Mouse (Mus musculus): ENCODE measurements at regions not wholly inside any gene's neighbourhood (a gene's known extent, or its start where the extent isn't known, plus 50 kb on each side); places are given as distances from the start of the nearest gene placed in this dataset.
A peak's percentile ranks its signal among the peaks of the same experiment; 100 is the strongest.

- Histone ChIP-seq H3K9me3 (ENCODE audit: control insufficient read depth, low read length) (no peaks in the 10 kb centered on the region), H3K27ac (ENCODE audit: low read depth, low read length) (no peak overlapping the region), H3K4me1 (ENCODE audit: control insufficient read depth, insufficient read depth, low read depth, low read length) (no peaks in the 10 kb centered on the region), H3K27me3 (replicated peaks; ENCODE audit: control insufficient read depth, insufficient read depth, low read length) (no peaks in the 10 kb centered on the region), H3K4me2 (ENCODE audit: low read length) (no peak overlapping the region), H3K9ac (ENCODE audit: low read depth, low read length) (no peak overlapping the region), H3K36me3 (ENCODE audit: control insufficient read depth, insufficient read depth, low read length) (no peaks in the 10 kb centered on the region), H3K4me3 (ENCODE audit: low read length) (no peak overlapping the region)
- WGBS: 95% methylated on average over 1 of the region's 1 CpGs
- no peak for ATAC-seq
These were observed 229.0 kb upstream of the Btbd3 start for GRCm38 (mm10) chr2:138027411-138027810.

GRCm38 (mm10) chr2:138023558-138023957 is 232.8 kb upstream of the Btbd3 start:
- Histone ChIP-seq H3K9me3 (ENCODE audit: control insufficient read depth, low read length) (no peaks in the 10 kb centered on the region), H3K4me2 (ENCODE audit: low read length) (no peak overlapping the region), H3K36me3 (ENCODE audit: control insufficient read depth, insufficient read depth, low read length) (no peaks in the 10 kb centered on the region), H3K4me1 (ENCODE audit: control insufficient read depth, insufficient read depth, low read depth, low read length) (no peaks in the 10 kb centered on the region), H3K27me3 (replicated peaks; ENCODE audit: control insufficient read depth, insufficient read depth, low read length) (no peaks in the 10 kb centered on the region), H3K4me3 (ENCODE audit: low read length) (no peak overlapping the region), H3K9ac (ENCODE audit: low read depth, low read length) (no peak overlapping the region), H3K27ac (ENCODE audit: low read depth, low read length) (no peak overlapping the region)
- 84% methylated on average over 2 of the region's 2 CpGs for WGBS
- no peak for ATAC-seq

GRCm38 (mm10) chr2:137981766-137982165 is 274.6 kb upstream of the Btbd3 start:
- H3K9me3 ChIP-seq (ENCODE audit: control insufficient read depth, low read length): no peaks in the 10 kb centered on the region
- H3K27ac ChIP-seq (ENCODE audit: low read depth, low read length): no peak overlapping the region
- H3K4me2 ChIP-seq (ENCODE audit: low read length): no peak overlapping the region
- H3K4me3 ChIP-seq (ENCODE audit: low read length): no peak overlapping the region
- no peak for ATAC-seq
- WGBS: 43% methylated on average over 3 of the region's 3 CpGs
- H3K4me1 ChIP-seq (ENCODE audit: control insufficient read depth, insufficient read depth, low read depth, low read length): no peaks in the 10 kb centered on the region
- no peaks in the 10 kb centered on the region for H3K36me3 ChIP-seq (ENCODE audit: control insufficient read depth, insufficient read depth, low read length)
- no peak overlapping the region for H3K9ac ChIP-seq (ENCODE audit: low read depth, low read length)
- no peaks in the 10 kb centered on the region for H3K27me3 ChIP-seq (replicated peaks; ENCODE audit: control insufficient read depth, insufficient read depth, low read length)

- Histone ChIP-seq H3K4me2 (ENCODE audit: low read length) (no peak overlapping the region), H3K36me3 (ENCODE audit: control insufficient read depth, insufficient read depth, low read length) (no peaks in the 10 kb centered on the region), H3K4me3 (ENCODE audit: low read length) (no peak overlapping the region), H3K27me3 (replicated peaks; ENCODE audit: control insufficient read depth, insufficient read depth, low read length) (no peaks in the 10 kb centered on the region), H3K27ac (ENCODE audit: low read depth, low read length) (no peak overlapping the region), H3K9me3 (ENCODE audit: control insufficient read depth, low read length) (no peaks in the 10 kb centered on the region), H3K9ac (ENCODE audit: low read depth, low read length) (no peak overlapping the region), H3K4me1 (ENCODE audit: control insufficient read depth, insufficient read depth, low read depth, low read length) (no peaks in the 10 kb centered on the region)
- peak; percentile 76 for ATAC-seq
- WGBS: 38% methylated on average over 4 of the region's 4 CpGs
These were observed 278.6 kb upstream of the Btbd3 start for GRCm38 (mm10) chr2:137977767-137978166.

DNA sequence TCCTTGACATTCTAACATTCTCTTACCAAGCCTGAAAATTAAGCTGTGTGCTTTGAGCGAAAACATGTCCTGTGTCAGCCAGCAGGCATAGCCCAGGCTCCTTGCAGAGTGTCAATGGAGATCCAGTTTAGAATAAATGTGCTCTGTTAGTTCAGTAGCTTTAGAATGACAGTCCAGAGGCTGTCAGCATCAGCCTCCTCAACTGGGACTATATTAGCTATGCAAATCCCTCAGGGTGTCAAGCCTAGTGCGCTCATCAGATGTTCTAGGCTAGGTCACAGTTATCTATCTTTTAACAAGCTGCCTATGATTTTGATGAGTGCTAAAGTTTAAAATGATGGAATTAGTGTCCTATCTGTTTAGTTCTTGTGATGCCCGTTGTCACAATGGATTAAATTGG is 281.7 kb upstream of the Btbd3 start:
- Histone ChIP-seq H3K9me3 (ENCODE audit: control insufficient read depth, low read length) (no peaks in the 10 kb centered on the region), H3K27me3 (replicated peaks; ENCODE audit: control insufficient read depth, insufficient read depth, low read length) (no peaks in the 10 kb centered on the region), H3K36me3 (ENCODE audit: control insufficient read depth, insufficient read depth, low read length) (no peaks in the 10 kb centered on the region), H3K4me1 (ENCODE audit: control insufficient read depth, insufficient read depth, low read depth, low read length) (no peaks in the 10 kb centered on the region), H3K9ac (ENCODE audit: low read depth, low read length) (no peak overlapping the region), H3K27ac (ENCODE audit: low read depth, low read length) (no peak overlapping the region), H3K4me2 (ENCODE audit: low read length) (no peak overlapping the region), H3K4me3 (ENCODE audit: low read length) (no peak overlapping the region)
- ATAC-seq: no peak
- WGBS: 64% methylated on average over 3 of the region's 3 CpGs

DNA sequence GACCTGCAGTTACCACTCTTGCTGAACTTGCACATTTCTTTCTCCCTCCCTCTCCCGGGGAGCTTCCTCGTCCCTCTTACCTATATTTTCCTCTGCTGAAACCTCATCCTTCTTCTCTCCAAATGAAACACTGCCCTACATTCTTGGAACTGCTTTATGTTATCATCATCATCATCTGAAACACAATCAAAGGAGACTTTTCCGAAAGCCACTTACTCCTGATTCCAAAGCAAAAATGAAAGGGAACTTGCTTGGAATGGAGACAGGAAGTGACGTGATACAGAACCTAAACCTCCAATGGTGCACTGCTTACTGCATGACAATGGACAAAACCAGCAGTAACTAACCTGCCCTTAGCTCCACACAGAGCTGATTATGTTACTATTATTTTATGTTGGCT is 287.2 kb upstream of the Btbd3 start:
- H3K4me2 ChIP-seq (ENCODE audit: low read length): no peak overlapping the region
- H3K9ac ChIP-seq (ENCODE audit: low read depth, low read length): no peak overlapping the region
- H3K9me3 ChIP-seq (ENCODE audit: control insufficient read depth, low read length): no peaks in the 10 kb centered on the region
- no peak overlapping the region for H3K4me3 ChIP-seq (ENCODE audit: low read length)
- H3K27ac ChIP-seq (ENCODE audit: low read depth, low read length): no peak overlapping the region
- no peaks in the 10 kb centered on the region for H3K36me3 ChIP-seq (ENCODE audit: control insufficient read depth, insufficient read depth, low read length)
- no peak for ATAC-seq
- H3K27me3 ChIP-seq (replicated peaks; ENCODE audit: control insufficient read depth, insufficient read depth, low read length): no peaks in the 10 kb centered on the region
- H3K4me1 ChIP-seq (ENCODE audit: control insufficient read depth, insufficient read depth, low read depth, low read length): no peaks in the 10 kb centered on the region
- 77% methylated on average over 4 of the region's 4 CpGs for WGBS

GRCm38 (mm10) chr2:137966460-137967076 is 289.8 kb upstream of the Btbd3 start:
- Histone ChIP-seq H3K4me2 (ENCODE audit: low read length) (peak overlapping the region; percentile 3), H3K9me3 (ENCODE audit: control insufficient read depth, low read length) (no peaks in the 10 kb centered on the region), H3K36me3 (ENCODE audit: control insufficient read depth, insufficient read depth, low read length) (no peaks in the 10 kb centered on the region), H3K9ac (ENCODE audit: low read depth, low read length) (no peak overlapping the region), H3K4me3 (ENCODE audit: low read length) (no peak overlapping the region), H3K27ac (ENCODE audit: low read depth, low read length) (no peak overlapping the region), H3K4me1 (ENCODE audit: control insufficient read depth, insufficient read depth, low read depth, low read length) (no peaks in the 10 kb centered on the region), H3K27me3 (replicated peaks; ENCODE audit: control insufficient read depth, insufficient read depth, low read length) (no peaks in the 10 kb centered on the region)
- no peak for ATAC-seq
- WGBS: 26% methylated on average over 10 of the region's 10 CpGs

- Histone ChIP-seq H3K4me1 (ENCODE audit: control insufficient read depth, insufficient read depth, low read depth, low read length) (no peaks in the 10 kb centered on the region), H3K27ac (ENCODE audit: low read depth, low read length) (no peak overlapping the region), H3K9ac (ENCODE audit: low read depth, low read length) (no peak overlapping the region), H3K27me3 (replicated peaks; ENCODE audit: control insufficient read depth, insufficient read depth, low read length) (no peaks in the 10 kb centered on the region), H3K4me2 (ENCODE audit: low read length) (no peak overlapping the region), H3K36me3 (ENCODE audit: control insufficient read depth, insufficient read depth, low read length) (no peaks in the 10 kb centered on the region), H3K4me3 (ENCODE audit: low read length) (no peak overlapping the region), H3K9me3 (ENCODE audit: control insufficient read depth, low read length) (no peaks in the 10 kb centered on the region)
- 89% methylated on average over 2 of the region's 2 CpGs for WGBS
- ATAC-seq: no peak
These were observed 301.5 kb upstream of the Btbd3 start for GRCm38 (mm10) chr2:137954830-137955229.

DNA sequence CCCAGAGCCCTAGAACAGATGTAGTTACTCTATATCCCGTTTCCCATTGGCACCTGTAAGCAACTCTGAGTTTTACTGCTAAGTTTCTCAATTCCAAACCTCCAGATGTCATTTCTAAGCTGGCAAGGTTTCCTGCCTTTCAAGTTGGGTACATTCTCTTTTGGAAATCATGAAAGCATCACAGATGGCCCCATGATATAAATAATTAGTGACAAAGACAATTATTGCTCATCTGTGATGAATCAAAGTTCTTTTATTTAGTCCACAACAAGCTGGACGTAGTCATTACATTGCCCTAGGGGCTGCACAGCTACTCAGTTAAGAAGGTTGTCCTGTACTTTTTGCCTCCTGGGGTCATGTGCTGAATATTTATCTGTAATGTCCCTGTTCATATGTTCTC is 303.2 kb upstream of the Btbd3 start:
- ATAC-seq: no peak
- WGBS: 70% methylated on average over 2 of the region's 2 CpGs

GRCm38 (mm10) chr2:137951942-137952341 is 304.4 kb upstream of the Btbd3 start:
- Histone ChIP-seq H3K36me3 (ENCODE audit: control insufficient read depth, insufficient read depth, low read length) (no peaks in the 10 kb centered on the region), H3K9me3 (ENCODE audit: control insufficient read depth, low read length) (no peaks in the 10 kb centered on the region), H3K4me3 (ENCODE audit: low read length) (no peak overlapping the region), H3K27ac (ENCODE audit: low read depth, low read length) (no peak overlapping the region), H3K27me3 (replicated peaks; ENCODE audit: control insufficient read depth, insufficient read depth, low read length) (no peaks in the 10 kb centered on the region), H3K4me1 (ENCODE audit: control insufficient read depth, insufficient read depth, low read depth, low read length) (no peaks in the 10 kb centered on the region), H3K4me2 (ENCODE audit: low read length) (no peak overlapping the region), H3K9ac (ENCODE audit: low read depth, low read length) (no peak overlapping the region)
- 83% methylated on average over 3 of the region's 3 CpGs for WGBS
- ATAC-seq: no peak

More for the DNA sequence above, 303.2 kb upstream of the Btbd3 start:
- Histone ChIP-seq H3K27ac (ENCODE audit: low read depth, low read length) (no peak overlapping the region), H3K27me3 (replicated peaks; ENCODE audit: control insufficient read depth, insufficient read depth, low read length) (no peaks in the 10 kb centered on the region), H3K9ac (ENCODE audit: low read depth, low read length) (no peak overlapping the region), H3K9me3 (ENCODE audit: control insufficient read depth, low read length) (no peaks in the 10 kb centered on the region), H3K36me3 (ENCODE audit: control insufficient read depth, insufficient read depth, low read length) (no peaks in the 10 kb centered on the region), H3K4me1 (ENCODE audit: control insufficient read depth, insufficient read depth, low read depth, low read length) (no peaks in the 10 kb centered on the region), H3K4me2 (ENCODE audit: low read length) (no peak overlapping the region), H3K4me3 (ENCODE audit: low read length) (no peak overlapping the region)
